Mouse (Mus musculus) cerebellum, postnatal 10 days (tissue): ENCODE measurements at regions not wholly inside any gene's neighbourhood (a gene's known extent, or its start where the extent isn't known, plus 50 kb on each side); places are given as distances from the start of the nearest gene placed in this dataset.
"Not testable (repeated sequence)": the region's sequence is repeated elsewhere in the genome, so short reads cannot be mapped to it uniquely, and the experiment has no call there.

ENCODE experiments used
- DNase-seq, 2 experiments: peaks; one replicate each; pipeline ENCODE4 v3.0.0; 2021; ENCODE audit warnings: mixed read lengths in 2 of 2

GRCm38 (mm10) chr1:108110984-108111383, 521.2 kb downstream of the Serpinb8 start:
- no peak for DNase-seq

GRCm38 (mm10) chr1:108127393-108127792, 537.6 kb downstream of the Serpinb8 start:
- DNase-seq, result no peak

GRCm38 (mm10) chr1:108132006-108132405, 542.2 kb downstream of the Serpinb8 start:
- no peak for DNase-seq

GRCm38 (mm10) chr1:108135346-108135745, 545.5 kb downstream of the Serpinb8 start:
- DNase-seq, result not testable (repeated sequence)

GRCm38 (mm10) chr1:108144114-108144513, 554.3 kb downstream of the Serpinb8 start:
- no peak for DNase-seq

- peak in 1 of 2 experiments; percentile 4 for DNase-seq
Measured at GRCm38 (mm10) chr1:108181350-108182167, 591.8 kb downstream of the Serpinb8 start.

- peak in 1 of 2 experiments; percentile 1 for DNase-seq
Measured at GRCm38 (mm10) chr1:108182168-108182539, 592.3 kb downstream of the Serpinb8 start.

GRCm38 (mm10) chr1:108224047-108224446, 634.2 kb downstream of the Serpinb8 start:
- DNase-seq, result peak; percentile 69 to 75

- no peak for DNase-seq
Measured at GRCm38 (mm10) chr1:108240152-108240551, 650.3 kb downstream of the Serpinb8 start.

- no peak for DNase-seq
Measured at GRCm38 (mm10) chr1:108255147-108255546, 665.3 kb downstream of the Serpinb8 start.

GRCm38 (mm10) chr1:108259355-108259754, 669.5 kb downstream of the Serpinb8 start:
- no peak for DNase-seq

- DNase-seq, result no peak
Measured at GRCm38 (mm10) chr1:108282099-108282498, 692.3 kb downstream of the Serpinb8 start.

GRCm38 (mm10) chr1:108286571-108286970, 696.8 kb downstream of the Serpinb8 start:
- no peak for DNase-seq
